Mouse (Mus musculus): Measurements from ENCODE around the gene Tmem102.

- TF ChIP-seq CTCF (IDR thresholded peaks at IDR 0.05; ENCODE audit: control insufficient read depth, insufficient read depth, insufficient read length), result no peak
- no peak for TF ChIP-seq MAX (IDR thresholded peaks at IDR 0.05)
- no peak for TF ChIP-seq MYOG (IDR thresholded peaks at IDR 0.05; ENCODE audit: control insufficient read depth, extremely low read depth, insufficient read length)
- no peak for TF ChIP-seq FOSL1 (IDR thresholded peaks at IDR 0.05; ENCODE audit: insufficient read depth, low read length, poor library complexity, severe bottlenecking)
Measured at GRCm38 (mm10) chr11:69800392-69801197, 4.8 kb downstream of the Tmem102 start.

All from C2C12 (cell line).